Mouse (Mus musculus): ENCODE measurements around the gene B3gnt4. TPM values are rescaled to one million over a fixed set of nuclear protein-coding genes. Genes with fewer than 3 reads are reported as not detected.
A peak's percentile ranks its signal among the peaks of the same experiment; 100 is the strongest.

The B3gnt4 gene
- polyA plus RNA-seq, 1 experiment from 2014 or later = 2.3 TPM

DNA sequence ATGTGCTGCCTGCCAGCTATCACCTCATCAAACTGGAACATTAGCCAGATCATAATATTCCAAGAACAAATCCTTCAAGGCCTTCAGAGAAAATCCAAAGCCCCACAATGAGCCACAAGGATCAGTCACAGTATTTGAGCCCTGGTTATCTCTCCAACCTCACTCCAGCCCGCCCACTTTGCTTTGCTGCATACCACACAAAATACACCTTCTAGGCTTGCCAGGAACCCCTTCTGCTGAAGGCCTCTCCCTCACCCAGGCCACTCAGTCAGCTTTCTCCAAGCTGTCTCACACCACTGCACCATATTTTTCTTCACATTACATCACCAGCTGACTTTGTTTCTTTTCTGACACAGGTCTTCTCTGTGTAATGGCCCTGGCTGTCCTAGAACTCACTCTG lies 11.9 kb downstream of the B3gnt4 start:
- no peak overlapping the region for H3K27ac ChIP-seq (ENCODE audit: low read depth, low read length)
- H3K4me2 ChIP-seq (ENCODE audit: low read length) = no peak overlapping the region
- WGBS = 95% methylated on average over 1 of the region's 1 CpGs
- ATAC-seq (no peak), DNase-seq (ENCODE audit: low spot score) (no peak)
- no peak overlapping the region for H3K4me3 ChIP-seq (ENCODE audit: low read depth, low read length)
- H3K27me3 ChIP-seq (replicated peaks; ENCODE audit: control insufficient read depth, insufficient read depth, low read length) = no peaks in the 10 kb centered on the region
- H3K9me3 ChIP-seq (replicated peaks; ENCODE audit: control insufficient read depth, low read length) = no peaks in the 10 kb centered on the region
- H3K36me3 ChIP-seq (ENCODE audit: control insufficient read depth, insufficient read depth, low read length) = peaks cover 33% of the 10 kb centered on the region
- H3K9ac ChIP-seq (ENCODE audit: low read length) = no peak overlapping the region
- peaks cover 10% of the 10 kb centered on the region for H3K4me1 ChIP-seq (ENCODE audit: control insufficient read depth, insufficient read depth, low read length)

DNA sequence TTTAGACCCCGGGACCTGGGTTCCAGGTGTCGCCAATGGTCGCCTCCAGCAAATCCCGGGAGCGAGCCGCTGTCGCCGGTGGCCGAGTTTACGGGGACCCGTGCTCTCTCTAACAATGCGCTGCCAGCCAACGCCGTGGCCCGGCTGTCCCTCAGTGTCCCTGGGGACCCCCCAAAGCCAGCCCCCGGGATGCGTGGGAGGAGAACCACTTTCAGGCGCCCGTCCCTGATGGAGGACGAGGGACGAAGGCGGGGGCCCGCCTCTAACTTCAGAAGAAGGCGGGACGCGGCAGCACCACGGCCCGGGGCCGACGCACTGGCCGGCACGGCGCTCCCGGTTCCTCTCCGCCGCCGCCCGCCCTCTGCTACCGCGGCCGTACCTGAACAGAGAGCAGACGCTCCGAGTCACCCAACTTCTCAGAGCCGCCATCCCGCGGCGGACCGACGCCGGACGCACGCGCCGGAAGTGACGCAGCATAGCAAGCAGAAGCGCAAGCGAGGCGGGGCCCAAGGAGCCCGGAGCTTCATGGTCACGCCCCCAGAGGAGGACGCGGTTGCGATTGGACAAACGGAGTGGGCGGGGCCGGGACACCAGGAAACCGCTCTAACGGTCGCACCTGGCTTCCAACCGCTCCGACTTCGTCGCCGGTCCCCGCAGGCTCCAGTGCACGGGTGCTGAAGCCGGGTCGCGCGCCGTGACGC lies 13.6 kb downstream of the B3gnt4 start, which contains the start of gene Diablo:
Gene Diablo (minus strand): TSS at position 485 of the 701 bp plus-strand sequence.
- H3K4me2 ChIP-seq (ENCODE audit: low read length) = peak within 1 kb of the TSS; percentile 93

DNA sequence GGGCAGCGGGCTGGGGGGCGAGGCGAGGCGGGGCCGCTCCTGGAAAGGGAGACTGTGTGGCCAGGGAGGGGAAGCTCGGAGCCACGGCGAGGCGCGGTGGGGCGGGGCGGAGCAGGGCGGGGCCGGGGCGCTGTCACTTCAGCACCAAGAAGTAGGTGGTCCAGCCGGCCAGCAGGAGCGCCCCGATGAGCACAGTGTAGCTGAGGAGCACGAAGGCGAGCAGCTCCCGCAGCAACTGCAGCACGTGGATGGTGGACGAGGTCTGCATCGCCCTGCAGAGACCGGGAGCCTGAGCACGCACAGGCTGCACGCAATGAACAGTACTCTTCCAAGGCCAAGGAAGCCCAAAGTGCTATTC lies 14.1 kb downstream of the B3gnt4 start:
- peak overlapping the region; percentile 90 for H3K4me3 ChIP-seq (ENCODE audit: low read depth, low read length)
- DNase-seq (ENCODE audit: low spot score) = no peak
- 0% methylated on average over 15 of the region's 27 CpGs for WGBS
- peaks cover 10% of the 10 kb centered on the region for H3K4me1 ChIP-seq (ENCODE audit: control insufficient read depth, insufficient read depth, low read length)
- peak; percentile 94 for ATAC-seq
- peak overlapping the region; percentile 93 for H3K4me2 ChIP-seq (ENCODE audit: low read length)
- H3K27me3 ChIP-seq (replicated peaks; ENCODE audit: control insufficient read depth, insufficient read depth, low read length) = no peaks in the 10 kb centered on the region
- H3K27ac ChIP-seq (ENCODE audit: low read depth, low read length) = peak overlapping the region; percentile 65
- peak overlapping the region; percentile 79 for H3K9ac ChIP-seq (ENCODE audit: low read length)
- H3K36me3 ChIP-seq (ENCODE audit: control insufficient read depth, insufficient read depth, low read length) = peaks cover 29% of the 10 kb centered on the region
- no peaks in the 10 kb centered on the region for H3K9me3 ChIP-seq (replicated peaks; ENCODE audit: control insufficient read depth, low read length)

More for the DNA sequence above, 13.6 kb downstream of the B3gnt4 start, which contains the start of gene Diablo:
- Histone ChIP-seq H3K27me3 (replicated peaks; ENCODE audit: control insufficient read depth, insufficient read depth, low read length) (no peaks in the 10 kb centered on the region), H3K9ac (ENCODE audit: low read length) (peak within 1 kb of the TSS; percentile 79), H3K4me1 (ENCODE audit: control insufficient read depth, insufficient read depth, low read length) (peaks cover 10% of the 10 kb centered on the region), H3K4me3 (ENCODE audit: low read depth, low read length) (peak within 1 kb of the TSS; percentile 90), H3K36me3 (ENCODE audit: control insufficient read depth, insufficient read depth, low read length) (peaks cover 29% of the 10 kb centered on the region), H3K27ac (ENCODE audit: low read depth, low read length) (peak within 1 kb of the TSS; percentile 65), H3K9me3 (replicated peaks; ENCODE audit: control insufficient read depth, low read length) (no peaks in the 10 kb centered on the region)
- DNase-seq (ENCODE audit: low spot score) (peak; percentile 100), ATAC-seq (peak; percentile 99)
- WGBS = under 1% methylated on average over 72 of the region's 82 CpGs

DNA sequence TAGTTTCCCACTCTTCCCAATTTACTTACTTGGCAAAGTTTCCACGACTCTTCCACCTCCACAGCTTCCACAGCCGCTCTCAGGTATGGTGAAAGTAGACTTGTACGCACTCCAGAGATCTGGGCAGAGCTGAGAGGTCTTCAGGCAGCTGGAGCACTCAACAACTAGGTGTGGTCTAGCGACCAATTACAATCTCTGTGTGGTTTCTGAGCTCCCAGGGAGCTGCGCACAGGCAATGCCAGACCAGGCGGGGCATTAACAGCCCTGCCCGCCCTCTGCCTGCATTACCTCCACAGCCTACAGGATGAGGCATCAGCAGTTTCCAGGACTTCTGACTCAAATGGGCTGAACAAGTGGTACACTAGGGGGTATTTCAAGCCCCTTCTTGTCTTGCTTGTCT lies 15.0 kb downstream of the B3gnt4 start, which contains the start of gene Gm49027:
Gene Gm49027 (minus strand): TSS at position 208 of the 400 bp plus-strand sequence.
- WGBS = 85% methylated on average over 7 of the region's 7 CpGs
- ATAC-seq = no peak
- H3K4me2 ChIP-seq (ENCODE audit: low read length) = peak within 1 kb of the TSS; percentile 93
- peak within 1 kb of the TSS; percentile 65 for H3K27ac ChIP-seq (ENCODE audit: low read depth, low read length)
- peak within 1 kb of the TSS; percentile 79 for H3K9ac ChIP-seq (ENCODE audit: low read length)
- no peak for DNase-seq (ENCODE audit: low spot score)
- peaks cover 10% of the 10 kb centered on the region for H3K4me1 ChIP-seq (ENCODE audit: control insufficient read depth, insufficient read depth, low read length)
- H3K4me3 ChIP-seq (ENCODE audit: low read depth, low read length) = peak within 1 kb of the TSS; percentile 90
- H3K36me3 ChIP-seq (ENCODE audit: control insufficient read depth, insufficient read depth, low read length) = peaks cover 30% of the 10 kb centered on the region
- no peaks in the 10 kb centered on the region for H3K9me3 ChIP-seq (replicated peaks; ENCODE audit: control insufficient read depth, low read length)
- H3K27me3 ChIP-seq (replicated peaks; ENCODE audit: control insufficient read depth, insufficient read depth, low read length) = no peaks in the 10 kb centered on the region

DNA sequence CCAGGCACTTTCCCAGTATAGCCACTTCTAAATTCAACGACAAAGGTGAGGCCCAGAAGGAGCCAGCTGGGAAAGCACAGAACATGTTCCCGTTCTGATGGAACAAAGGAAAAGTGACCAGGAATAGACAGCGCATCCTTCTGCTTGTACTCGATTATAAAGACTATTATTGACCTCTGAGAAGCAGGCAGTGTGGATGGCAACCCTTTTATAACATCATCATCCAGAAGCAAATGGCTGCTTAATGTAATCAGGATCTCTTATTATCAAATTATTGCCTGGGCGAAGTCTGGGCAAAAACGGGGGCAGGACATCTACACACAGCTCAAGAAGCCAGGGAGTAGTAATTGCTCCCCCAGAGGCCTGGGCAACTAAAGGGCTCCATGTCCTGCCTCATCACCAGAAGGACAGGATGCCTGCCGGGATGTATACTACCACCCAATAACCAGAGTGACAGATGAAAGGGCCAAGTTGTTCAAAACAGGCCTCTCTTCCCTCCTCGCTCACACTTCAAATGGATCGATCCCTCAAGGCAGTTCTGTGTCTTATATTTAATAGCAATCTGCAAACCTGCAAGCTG lies 15.7 kb downstream of the B3gnt4 start:
- no peak overlapping the region for H3K4me2 ChIP-seq (ENCODE audit: low read length)
- H3K36me3 ChIP-seq (ENCODE audit: control insufficient read depth, insufficient read depth, low read length) = peaks cover 37% of the 10 kb centered on the region
- WGBS = 88% methylated on average over 9 of the region's 9 CpGs
- no peak overlapping the region for H3K27ac ChIP-seq (ENCODE audit: low read depth, low read length)
- no peak overlapping the region for H3K4me3 ChIP-seq (ENCODE audit: low read depth, low read length)
- no peaks in the 10 kb centered on the region for H3K27me3 ChIP-seq (replicated peaks; ENCODE audit: control insufficient read depth, insufficient read depth, low read length)
- no peak for ATAC-seq
- no peak for DNase-seq (ENCODE audit: low spot score)
- peaks cover 10% of the 10 kb centered on the region for H3K4me1 ChIP-seq (ENCODE audit: control insufficient read depth, insufficient read depth, low read length)
- H3K9me3 ChIP-seq (replicated peaks; ENCODE audit: control insufficient read depth, low read length) = no peaks in the 10 kb centered on the region
- no peak overlapping the region for H3K9ac ChIP-seq (ENCODE audit: low read length)

DNA sequence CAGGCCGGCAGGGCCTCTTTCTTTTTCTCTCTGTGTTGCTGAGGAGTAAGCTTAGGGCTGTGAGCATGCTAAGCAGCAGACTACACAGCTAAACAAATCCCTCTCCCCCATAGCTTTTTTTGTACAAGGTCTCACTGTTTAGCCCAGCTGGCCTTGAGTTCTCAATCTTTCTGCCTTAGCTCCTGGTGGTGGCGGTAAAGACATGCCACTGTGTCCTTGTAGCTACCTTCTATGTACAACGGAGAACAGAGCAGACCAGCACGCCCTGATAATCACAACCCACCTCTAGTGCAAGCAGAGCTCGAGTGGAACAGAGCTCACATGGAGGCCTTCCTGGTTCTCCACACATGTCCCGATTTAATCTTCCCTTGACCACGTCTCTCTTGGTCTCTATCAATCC lies 18.4 kb downstream of the B3gnt4 start:
- H3K9me3 ChIP-seq (replicated peaks; ENCODE audit: control insufficient read depth, low read length) = no peaks in the 10 kb centered on the region
- 77% methylated on average over 7 of the region's 7 CpGs for WGBS
- no peak overlapping the region for H3K4me2 ChIP-seq (ENCODE audit: low read length)
- H3K36me3 ChIP-seq (ENCODE audit: control insufficient read depth, insufficient read depth, low read length) = peaks cover 63% of the 10 kb centered on the region
- no peak overlapping the region for H3K27ac ChIP-seq (ENCODE audit: low read depth, low read length)
- DNase-seq (ENCODE audit: low spot score) (no peak), ATAC-seq (no peak)
- no peak overlapping the region for H3K9ac ChIP-seq (ENCODE audit: low read length)
- H3K27me3 ChIP-seq (replicated peaks; ENCODE audit: control insufficient read depth, insufficient read depth, low read length) = no peaks in the 10 kb centered on the region
- H3K4me1 ChIP-seq (ENCODE audit: control insufficient read depth, insufficient read depth, low read length) = no peaks in the 10 kb centered on the region
- H3K4me3 ChIP-seq (ENCODE audit: low read depth, low read length) = no peak overlapping the region

DNA sequence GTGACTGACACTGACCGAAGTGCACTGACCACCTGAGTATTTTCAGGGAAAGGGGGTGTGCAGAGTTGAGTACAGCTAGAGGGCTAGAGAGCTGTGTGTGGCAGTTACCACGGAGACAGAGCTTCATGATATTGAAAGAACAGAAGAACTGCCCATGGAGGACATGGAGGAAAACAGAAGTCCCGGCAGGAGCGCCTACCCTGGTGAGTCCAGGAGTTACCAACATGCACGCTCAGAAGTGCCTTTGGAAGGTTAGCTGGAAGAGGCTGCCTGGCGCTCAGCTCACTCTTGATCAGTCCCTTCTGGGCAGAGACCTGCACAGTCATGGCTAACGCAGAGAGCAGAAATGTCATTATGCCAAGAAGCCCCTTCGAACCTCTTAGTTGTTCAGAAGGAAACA lies 19.8 kb downstream of the B3gnt4 start:
- Histone ChIP-seq H3K36me3 (ENCODE audit: control insufficient read depth, insufficient read depth, low read length) (peaks cover 75% of the 10 kb centered on the region), H3K4me1 (ENCODE audit: control insufficient read depth, insufficient read depth, low read length) (no peaks in the 10 kb centered on the region), H3K9me3 (replicated peaks; ENCODE audit: control insufficient read depth, low read length) (no peaks in the 10 kb centered on the region), H3K4me2 (ENCODE audit: low read length) (no peak overlapping the region), H3K9ac (ENCODE audit: low read length) (no peak overlapping the region), H3K27ac (ENCODE audit: low read depth, low read length) (no peak overlapping the region), H3K4me3 (ENCODE audit: low read depth, low read length) (no peak overlapping the region), H3K27me3 (replicated peaks; ENCODE audit: control insufficient read depth, insufficient read depth, low read length) (no peaks in the 10 kb centered on the region)
- DNase-seq (ENCODE audit: low spot score) (no peak), ATAC-seq (no peak)
- WGBS = 90% methylated on average over 8 of the region's 8 CpGs

DNA sequence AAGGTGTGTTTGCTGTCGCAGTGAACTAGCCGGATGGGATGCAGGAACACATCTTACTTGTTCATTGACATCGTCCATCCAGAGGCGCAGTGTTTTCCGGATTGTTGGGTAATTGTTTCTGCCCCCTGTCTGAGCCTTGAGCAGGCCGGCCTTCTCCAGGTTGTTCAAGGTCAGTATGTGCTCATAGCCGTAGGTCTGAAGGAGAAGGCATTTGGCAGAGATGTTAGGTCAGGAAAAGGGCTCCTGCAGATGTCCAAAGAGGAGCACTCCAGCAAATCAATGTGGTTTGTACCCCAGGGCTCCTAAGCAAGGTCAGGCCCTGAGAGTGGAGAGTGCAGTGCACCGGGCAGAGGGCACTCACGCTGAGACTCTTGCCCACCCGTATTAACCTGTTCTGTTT lies 23.5 kb downstream of the B3gnt4 start:
- no peak overlapping the region for H3K27ac ChIP-seq (ENCODE audit: low read depth, low read length)
- 94% methylated on average over 10 of the region's 10 CpGs for WGBS
- ATAC-seq = no peak
- H3K36me3 ChIP-seq (ENCODE audit: control insufficient read depth, insufficient read depth, low read length) = peaks cover 81% of the 10 kb centered on the region
- H3K4me1 ChIP-seq (ENCODE audit: control insufficient read depth, insufficient read depth, low read length) = no peaks in the 10 kb centered on the region
- H3K27me3 ChIP-seq (replicated peaks; ENCODE audit: control insufficient read depth, insufficient read depth, low read length) = no peaks in the 10 kb centered on the region
- no peak for DNase-seq (ENCODE audit: low spot score)
- H3K9ac ChIP-seq (ENCODE audit: low read length) = no peak overlapping the region
- H3K4me3 ChIP-seq (ENCODE audit: low read depth, low read length) = no peak overlapping the region
- H3K9me3 ChIP-seq (replicated peaks; ENCODE audit: control insufficient read depth, low read length) = no peaks in the 10 kb centered on the region
- H3K4me2 ChIP-seq (ENCODE audit: low read length) = no peak overlapping the region

DNA sequence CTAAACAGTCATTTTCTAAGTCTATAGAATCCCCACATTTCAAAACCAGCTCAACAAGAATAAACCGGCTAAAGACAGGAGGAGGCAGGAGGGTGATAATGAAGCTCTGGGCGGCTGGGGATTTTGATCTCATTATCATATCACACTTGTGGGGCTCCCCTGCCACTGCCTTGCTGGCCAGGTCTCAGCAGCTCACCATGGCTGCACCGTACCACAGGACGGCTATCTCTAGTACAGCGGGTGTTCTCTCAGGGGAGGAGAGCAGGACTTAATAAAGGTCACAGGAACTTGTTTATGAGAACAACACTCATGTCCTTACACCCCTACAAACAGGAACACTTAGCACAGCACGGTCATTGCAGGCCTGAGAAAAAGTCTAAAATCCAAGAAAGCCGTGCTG lies 45.4 kb downstream of the B3gnt4 start:
- Histone ChIP-seq H3K4me3 (ENCODE audit: low read depth, low read length) (no peak overlapping the region), H3K4me1 (ENCODE audit: control insufficient read depth, insufficient read depth, low read length) (no peaks in the 10 kb centered on the region), H3K27me3 (replicated peaks; ENCODE audit: control insufficient read depth, insufficient read depth, low read length) (no peaks in the 10 kb centered on the region), H3K4me2 (ENCODE audit: low read length) (no peak overlapping the region), H3K27ac (ENCODE audit: low read depth, low read length) (no peak overlapping the region), H3K9ac (ENCODE audit: low read length) (no peak overlapping the region), H3K9me3 (replicated peaks; ENCODE audit: control insufficient read depth, low read length) (no peaks in the 10 kb centered on the region), H3K36me3 (ENCODE audit: control insufficient read depth, insufficient read depth, low read length) (peaks cover 56% of the 10 kb centered on the region)
- DNase-seq (ENCODE audit: low spot score) (no peak), ATAC-seq (no peak)
- 93% methylated on average over 7 of the region's 7 CpGs for WGBS

Measured in forebrain, embryonic 14.5 days (tissue).